Mouse (Mus musculus): ENCODE measurements around the gene Ino80e.

Ino80e gene

DNA sequence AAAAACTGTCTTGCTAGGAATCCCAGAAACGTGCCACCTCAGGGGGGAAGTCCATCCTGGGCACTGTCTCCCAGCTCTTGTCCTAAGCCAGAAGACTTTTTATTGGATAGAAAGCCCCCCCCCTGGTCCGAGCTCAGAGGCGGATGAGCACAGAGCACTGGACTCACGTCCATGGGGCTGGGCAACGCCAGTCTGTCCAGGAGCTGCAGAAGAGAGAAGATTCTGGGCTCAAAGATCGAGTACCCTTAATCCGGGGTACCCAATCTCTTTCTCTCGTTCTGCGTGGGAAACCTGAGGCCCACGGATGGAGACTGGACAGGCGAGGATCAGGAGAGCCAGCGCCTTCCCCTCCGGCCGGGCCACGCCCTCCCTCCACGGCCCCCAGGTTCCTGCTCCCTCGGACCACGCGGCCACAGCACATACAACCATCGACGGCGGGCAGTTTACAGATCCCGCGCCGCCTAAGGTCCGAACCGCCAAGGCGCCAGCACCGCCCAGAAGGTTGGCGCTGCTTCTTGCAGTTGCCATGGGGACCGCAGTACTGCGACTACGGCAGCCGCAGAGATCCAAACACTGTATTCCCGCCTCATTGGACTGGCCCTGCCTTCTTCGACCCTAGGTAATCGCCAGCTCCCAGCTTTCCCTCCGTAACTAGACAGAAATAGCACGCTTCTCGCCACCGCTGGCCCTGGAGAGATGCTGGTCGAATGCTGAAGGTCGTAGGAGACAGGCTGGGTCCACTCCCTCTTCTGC lies 53.3 kb downstream of the Ino80e start:
- DNase-seq: peak; percentile 93

DNA sequence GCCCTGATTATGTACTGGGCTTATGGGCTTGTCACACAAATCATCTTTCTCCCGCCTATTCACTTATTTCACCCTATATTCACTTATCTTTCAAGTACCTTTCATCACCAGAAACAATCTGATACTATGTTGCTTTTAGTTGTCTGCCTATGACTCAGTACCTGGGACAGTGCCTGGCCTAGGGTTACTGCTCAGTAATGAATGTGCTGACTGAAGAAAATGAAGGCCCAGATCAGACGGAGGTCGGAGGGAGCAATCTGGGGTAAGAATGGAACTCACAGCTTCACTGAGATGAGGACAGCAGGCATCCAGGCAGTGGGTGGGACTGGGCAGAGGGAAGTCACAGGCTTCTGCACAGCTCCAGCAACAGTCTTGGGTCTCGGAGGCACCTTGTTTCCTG lies 54.8 kb downstream of the Ino80e start:
- no peak for DNase-seq

- peak; percentile 63 for DNase-seq
Observed at GRCm38 (mm10) chr7:126806956-126807355, 55.2 kb downstream of the Ino80e start.

DNA sequence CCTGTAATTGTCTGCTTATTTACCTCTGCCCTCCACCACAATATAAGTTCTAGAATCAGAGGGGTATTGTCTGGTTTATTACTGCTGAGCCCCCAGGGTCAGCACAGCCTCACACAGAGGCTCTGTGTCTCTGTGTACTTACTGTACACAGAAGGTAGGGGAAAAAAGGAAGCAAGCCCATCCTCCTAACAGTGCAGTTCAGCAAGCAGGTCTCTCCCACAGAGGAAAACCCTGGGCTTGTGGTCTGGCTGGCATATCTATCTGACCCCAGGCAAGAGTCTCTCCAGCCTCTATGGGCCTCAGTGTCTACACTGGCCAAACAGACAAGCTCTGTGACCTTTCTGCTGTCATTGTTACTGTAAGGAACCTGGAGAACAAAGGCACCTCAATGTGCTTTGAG lies 58.4 kb downstream of the Ino80e start:
- DNase-seq: no peak

DNA sequence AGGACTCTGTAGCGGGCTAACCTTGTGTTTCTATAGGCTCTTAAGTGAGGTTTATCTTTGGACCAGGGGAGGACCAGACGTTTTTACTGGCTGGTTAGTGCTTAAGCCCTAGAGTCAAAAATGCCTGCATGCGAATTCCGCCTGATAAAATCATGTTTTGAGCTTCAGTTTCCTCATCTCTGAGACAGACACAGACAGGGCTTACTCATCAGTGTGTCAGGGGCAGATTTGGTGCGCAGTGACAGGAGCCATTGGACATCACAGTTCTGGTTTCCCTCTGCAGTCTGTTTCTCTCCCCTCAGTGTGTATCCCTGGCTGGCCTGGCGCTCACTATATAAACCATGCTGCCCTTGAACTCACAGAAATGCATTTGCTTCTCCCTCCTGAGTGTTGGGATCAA lies 59.0 kb downstream of the Ino80e start:
- DNase-seq: no peak

DNA sequence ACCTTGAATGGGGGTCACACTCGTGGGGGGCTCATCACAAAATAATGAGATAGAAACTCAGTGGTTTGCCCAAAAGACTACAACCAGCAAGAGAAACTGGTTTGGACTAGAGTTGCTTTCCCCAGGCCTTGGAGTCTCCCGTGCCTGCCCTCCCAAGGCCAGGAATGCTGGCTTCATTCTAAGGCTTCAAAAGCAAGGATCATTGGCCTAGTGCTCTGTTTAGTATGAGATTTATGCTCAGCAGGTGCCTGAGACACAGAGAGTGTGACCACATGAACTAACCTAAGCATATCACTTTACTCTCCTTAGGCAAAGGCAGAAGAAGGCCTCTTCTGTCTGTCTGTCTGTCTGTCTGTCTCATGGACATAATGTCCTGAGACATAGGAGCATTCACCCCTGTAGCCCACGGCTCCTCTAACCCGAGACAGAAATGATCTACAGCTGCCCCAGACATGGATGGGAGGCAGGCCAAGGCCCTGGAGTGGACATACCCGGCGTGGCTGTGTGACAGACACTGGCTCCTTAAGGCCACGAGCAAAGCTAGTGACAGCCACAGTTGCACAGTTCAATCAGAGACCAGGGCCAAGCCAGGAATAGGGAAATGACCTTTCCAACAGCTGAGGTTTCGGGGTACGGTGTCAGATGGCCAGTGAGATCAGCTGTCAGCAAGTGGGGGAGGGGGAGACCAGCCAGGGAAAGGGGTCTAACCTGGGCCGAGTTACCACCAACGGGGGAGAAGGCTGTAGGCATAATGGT lies 59.9 kb downstream of the Ino80e start:
- DNase-seq: no peak

DNA sequence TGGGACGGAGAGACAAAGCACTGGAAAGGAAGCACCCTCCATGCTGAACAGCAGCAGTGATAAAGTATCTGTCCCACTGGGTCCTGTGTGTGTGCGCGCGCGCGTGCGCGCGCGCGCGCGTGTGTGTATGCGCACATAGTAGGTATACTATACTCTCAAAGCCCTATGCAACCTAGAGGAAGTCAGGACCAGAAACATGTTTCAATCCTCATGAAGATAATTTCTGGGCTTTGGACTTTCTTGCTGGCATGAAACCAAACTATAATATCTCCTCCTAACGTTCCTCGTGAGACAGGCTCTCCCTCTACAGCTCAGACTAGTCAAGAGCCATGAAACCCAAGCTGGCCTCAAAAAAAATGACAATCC lies 61.1 kb downstream of the Ino80e start:
- no peak for DNase-seq
